Comparison of ENCODE assay signal across 8 mouse cellular contexts in genomic region chr7:35171867-35172382, GRCm38 (mm10). TPM values are rescaled to one million over a fixed set of nuclear protein-coding genes. Genes with fewer than 3 reads are reported as not detected.
DNase-seq lines count a peak whose midpoint lies in the region; ATAC-seq lines count a peak whose summit lies in the region.

No protein-coding gene starts in this region.

- peak; percentile 59 for DNase-seq in cerebellum, adult 11 months
- DNase-seq in cerebellum, postnatal 4 days (ENCODE audit: low spot score in 2 of 2) = peak; percentile 72 to 89
- DNase-seq in gastrocnemius, adult 8-10 months (ENCODE audit: low spot score in 2 of 2) = peak; percentile 50 to 52
- DNase-seq in hindlimb bud, embryonic 11.5 days (ENCODE audit: extremely low spot score, low read depth, low spot score) = peak; percentile 90
- DNase-seq in left cerebral cortex, adult 18-20 months (ENCODE audit: low spot score in 2 of 2) = peak; percentile 70 to 78
- peak; percentile 77 to 79 for DNase-seq in right cerebral cortex, adult 2 months (ENCODE audit: low spot score in 2 of 2)

- ATAC-seq in cerebellum, adult (ENCODE audit: insufficient number of reproducible peaks, low FRiP score, low TSS enrichment) = no peak; the same call in 1 of the 2 replicates
- peak; percentile 81 for ATAC-seq in megakaryocyte, adult 5-6 weeks (ENCODE audit: poor library complexity, severe bottlenecking)

RNA-seq across cellular contexts. Expression of gene Slc7a10, which starts 14.3 kb away (rescaled TPM):
- 1 to 10 TPM in 3 of 4 experiments, under 1 TPM in 1; 0.82 to 3.1 (median 1.9) TPM for total RNA-seq in gastrocnemius, adult 8-10 months (2022)
- 10 to 100 TPM; 31.0 to 37.1 TPM for total RNA-seq in left cerebral cortex, adult 18-20 months (2021)
- total RNA-seq in megakaryocyte, adult 5-6 weeks (2015) = not detected in 2 replicates
- total RNA-seq in megakaryocyte, adult 5-6 weeks (2017) = not detected in 2 replicates

RNA-seq across cellular contexts. Expression of gene Lrp3, which starts 43.4 kb away (rescaled TPM):
- total RNA-seq in gastrocnemius, adult 8-10 months (2022) = 1 to 10 TPM; 5.0 to 6.0 (median 5.3) TPM
- 10 to 100 TPM; 79.8 to 83.6 TPM for total RNA-seq in left cerebral cortex, adult 18-20 months (2021)
- not detected in 2 replicates for total RNA-seq in megakaryocyte, adult 5-6 weeks (2015)
- total RNA-seq in megakaryocyte, adult 5-6 weeks (2017) = not detected in 2 replicates

RNA-seq across cellular contexts. Expression of gene Cebpa, which starts 52.8 kb away (rescaled TPM):
- total RNA-seq in gastrocnemius, adult 8-10 months (2022) = 10 to 100 TPM in 1 of 4 experiments, 1 to 10 TPM in 3; 3.0 to 10.9 (median 6.4) TPM
- total RNA-seq in left cerebral cortex, adult 18-20 months (2021) = 10 to 100 TPM; 11.1 to 11.2 TPM
- 48.7 and 57.0 TPM in 2 replicates for total RNA-seq in megakaryocyte, adult 5-6 weeks (2015)
- 21.7 and 22.4 TPM in 2 replicates for total RNA-seq in megakaryocyte, adult 5-6 weeks (2017)

Comparison
In these comparisons a context has a peak if more than half of its experiments do, and no peak if none do; other contexts are left out.
1. RNA of gene Slc7a10, which starts 14.3 kb away (total RNA-seq): 31.0 to 37.1 TPM in left cerebral cortex, adult 18-20 months; 0.82 to 3.1 TPM in gastrocnemius, adult 8-10 months and not detected in megakaryocyte, adult 5-6 weeks; every median in the first group is over 4 times any median in the second.
2. RNA of gene Lrp3, which starts 43.4 kb away (total RNA-seq): 79.8 to 83.6 TPM in left cerebral cortex, adult 18-20 months; 5.0 to 6.0 TPM in gastrocnemius, adult 8-10 months and not detected in megakaryocyte, adult 5-6 weeks; every median in the first group is over 10 times any median in the second.
3. Peak in every context shown above with its lines, with median percentiles within 50 percentile points of each other: DNase-seq.